Mouse (Mus musculus) ES-Bruce4 (cell line): Measurements from ENCODE around the gene Gm3020.
"Not testable (repeated sequence)": the region's sequence is repeated elsewhere in the genome, so short reads cannot be mapped to it uniquely, and the experiment has no call there.

ENCODE experiments used
- CTCF ChIP-seq: IDR thresholded peaks from one replicate; pipeline ENCODE4 v1.8.1; 2011; ENCODE audit warnings: low read depth, low read length
- EP300 ChIP-seq: IDR thresholded peaks from 2 replicates; pipeline ENCODE4 v1.6.1; 2011; ENCODE audit warnings: low read depth, low read length; ENCODE audit not compliant: insufficient read depth
- POLR2A ChIP-seq: IDR thresholded peaks from one replicate; pipeline ENCODE4 v1.8.1; 2011; ENCODE audit warnings: low read length; ENCODE audit not compliant: insufficient read depth

DNA sequence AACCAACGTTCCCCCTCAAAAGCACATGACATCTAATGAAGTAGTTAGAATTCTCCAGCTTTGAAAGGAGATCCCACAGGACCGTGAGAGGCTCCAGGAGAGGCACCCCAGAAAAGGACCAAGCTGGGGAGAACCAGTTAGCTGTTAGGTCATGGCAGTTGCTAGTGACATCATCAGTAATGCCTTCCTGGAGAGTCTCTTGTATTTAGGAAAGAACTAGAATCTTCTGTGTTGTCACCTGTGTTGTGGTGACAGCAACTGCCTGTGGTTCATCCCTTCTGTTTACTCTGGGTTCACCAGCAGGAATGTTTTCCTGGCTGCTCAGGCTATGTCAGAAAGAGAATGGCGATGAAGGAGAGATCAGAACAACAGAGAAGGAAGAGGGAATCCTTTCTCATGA is 36.7 kb downstream of the Gm3020 start, which contains the start of gene Gm3043:
- TF ChIP-seq CTCF, POLR2A, EP300: not testable (repeated sequence)
